Mouse (Mus musculus) C2C12 (cell line): ENCODE results near the gene Gm7792. TPM values are rescaled to one million over a fixed set of nuclear protein-coding genes. Genes with fewer than 3 reads are reported as not detected.
"Not testable (repeated sequence)": the region's sequence is repeated elsewhere in the genome, so short reads cannot be mapped to it uniquely, and the experiment has no call there.

Experiments
- H3K27me3 ChIP-seq: one replicate; pipeline ENCODE4 v1.6.1; 2011; ENCODE audit not compliant: control insufficient read depth, insufficient read depth, insufficient read length
- H3K36me3 ChIP-seq: one replicate; pipeline ENCODE4 v1.6.1; 2011; ENCODE audit not compliant: control insufficient read depth, insufficient read depth
- H3K4me3 ChIP-seq: one replicate; pipeline ENCODE4 v1.5.1; 2011; ENCODE audit warnings: mild to moderate bottlenecking, control low read depth; ENCODE audit not compliant: poor library complexity, insufficient read depth, severe bottlenecking
- H3K79me2 ChIP-seq: one replicate; pipeline ENCODE4 v1.6.1; 2011; ENCODE audit not compliant: control insufficient read depth, insufficient read depth
- H3K79me3 ChIP-seq: one replicate; pipeline ENCODE4 v1.6.1; 2011; ENCODE audit warnings: low read depth, control low read depth
- H3ac ChIP-seq: one replicate; pipeline ENCODE3; 2011; ENCODE audit warnings: low read depth; ENCODE audit not compliant: control insufficient read depth, insufficient read length
- long read RNA-seq, 2 experiments: library from polyadenylated mRNA; unstranded; transcript quantifications; one replicate each; pipeline ENCODE4 v2.0.0; 2019 to 2020
- polyA plus RNA-seq: library from polyadenylated mRNA; unstranded; fragments of >200 nt; fragmentation: generic; extraction: Trizol; gene quantifications from one replicate; pipeline ENCODE4 v1.2.1, GENCODE M21; 2012; ENCODE audit warnings: missing spikeins

The Gm7792 gene
- not detected for polyA plus RNA-seq
- long read RNA-seq, experiment 1: 0 reads
- long read RNA-seq, experiment 2: 0 reads

DNA sequence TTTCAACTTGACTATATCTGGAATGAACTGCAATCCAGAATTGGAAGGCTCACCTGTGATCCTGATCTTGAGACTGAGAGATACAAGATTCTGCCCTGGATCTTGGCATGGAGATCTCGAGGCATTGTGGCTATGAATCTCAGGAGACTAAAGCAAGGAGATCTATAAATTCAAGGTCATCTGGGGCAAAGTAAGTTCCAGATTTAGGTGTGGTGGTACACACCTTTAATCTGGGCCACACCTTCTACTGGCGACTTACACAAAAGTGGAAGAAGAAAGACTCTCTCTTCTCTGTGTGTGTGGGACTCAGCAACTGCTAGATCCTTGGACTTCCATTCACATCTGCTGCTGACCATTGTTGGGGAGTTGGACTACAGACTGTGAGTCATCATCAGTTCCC, at the start of gene Gm7792:
Gene Gm7792 (plus strand): TSS at position 301 of the 400 bp plus-strand sequence.
- not testable (repeated sequence) for H3K4me3 ChIP-seq, H3K79me2 ChIP-seq, H3K27me3 ChIP-seq, H3K36me3 ChIP-seq, H3ac ChIP-seq, H3K79me3 ChIP-seq

Other genes with a start within 250 kb of the Gm7792 start
- gene C87414, start 172.2 kb upstream of the Gm7792 start, polyA plus RNA-seq: not detected
- 0.11 TPM for gene Gm16429, start 85.3 kb downstream of the Gm7792 start, polyA plus RNA-seq
- 0.06 TPM for gene BC061212, start 226.8 kb downstream of the Gm7792 start, polyA plus RNA-seq
- gene Gm6351, start 232.6 kb downstream of the Gm7792 start, polyA plus RNA-seq: not detected